Mouse (Mus musculus) brain, embryonic 14.5 days (tissue): Measurements from ENCODE around the gene Adgrg2. TPM values are rescaled to one million over a fixed set of nuclear protein-coding genes. Genes with fewer than 3 reads are reported as not detected.

Experiments
- DNase-seq: peaks from one replicate; pipeline ENCODE4 v3.0.0-alpha.2; 2011; ENCODE audit warnings: low read depth
- CTCF ChIP-seq: fragments of 200-500 bp; IDR thresholded peaks from 2 replicates; pipeline ENCODE4 v1.5.1; 2012; ENCODE audit warnings: inconsistent platforms, mild to moderate bottlenecking, moderate library complexity, borderline replicate concordance; ENCODE audit not compliant: insufficient read depth, insufficient read length; ENCODE audit errors: extremely low read depth
- POLR2A ChIP-seq: fragments of 200-500 bp; IDR thresholded peaks from 2 replicates; pipeline ENCODE4 v1.6.1; 2012; ENCODE audit warnings: mild to moderate bottlenecking, inconsistent platforms, borderline replicate concordance; ENCODE audit not compliant: poor library complexity, insufficient read depth, insufficient read length, severe bottlenecking; ENCODE audit errors: extremely low read depth
- polyA plus RNA-seq: library from polyadenylated mRNA; depleted of rRNA; stranded (reverse); fragments of >200 nt; gene quantifications from 2 replicates; pipeline ENCODE4 v1.2.3, GENCODE M21; 2012

Adgrg2 gene
- polyA plus RNA-seq, 1 experiment = 2.4 TPM

DNA sequence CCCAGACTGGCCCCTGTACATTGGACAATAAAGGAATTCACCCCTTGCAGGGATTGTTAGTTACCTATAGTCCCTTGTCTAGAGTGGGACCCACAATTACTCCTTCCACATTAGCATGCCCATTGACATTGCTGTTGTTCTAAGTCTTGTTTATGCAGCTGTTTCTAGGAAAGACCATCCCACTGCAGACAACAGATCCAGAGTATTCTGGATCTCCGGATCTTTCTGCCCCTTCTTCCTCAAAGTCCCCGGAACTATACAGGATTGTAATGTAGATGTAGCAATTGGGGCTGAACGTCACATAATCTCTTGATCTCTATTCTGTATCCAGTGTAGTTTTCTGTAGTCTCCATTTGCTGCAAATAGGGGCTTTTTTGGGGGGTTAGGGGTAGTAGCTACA is 57.9 kb downstream of the Adgrg2 start:
- TF ChIP-seq POLR2A (no peak), CTCF (no peak)
- DNase-seq = no peak

DNA sequence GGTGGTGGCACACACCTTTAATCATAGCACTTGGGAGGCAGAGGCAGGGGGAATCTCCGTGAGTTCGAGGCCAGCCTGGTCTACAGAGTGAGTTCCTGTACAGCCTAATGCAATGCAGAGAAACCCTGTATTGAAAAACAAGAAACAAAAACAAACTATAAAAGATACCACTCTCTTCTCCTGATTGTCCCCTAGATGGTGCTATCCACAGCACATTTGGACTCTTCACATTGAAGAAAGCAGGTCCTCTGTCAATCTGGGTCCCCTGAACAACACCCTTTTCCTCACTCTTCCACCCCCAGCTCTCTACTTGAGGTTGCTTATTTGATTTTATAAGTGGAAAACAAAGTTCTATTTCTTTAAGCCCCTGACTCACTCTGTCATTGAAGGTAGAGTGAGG is 58.9 kb downstream of the Adgrg2 start:
- peak; percentile 25 for DNase-seq
- TF ChIP-seq POLR2A (no peak), CTCF (0 out of 2 replicates have a peak, but pooled peaks have one; percentile 17)

DNA sequence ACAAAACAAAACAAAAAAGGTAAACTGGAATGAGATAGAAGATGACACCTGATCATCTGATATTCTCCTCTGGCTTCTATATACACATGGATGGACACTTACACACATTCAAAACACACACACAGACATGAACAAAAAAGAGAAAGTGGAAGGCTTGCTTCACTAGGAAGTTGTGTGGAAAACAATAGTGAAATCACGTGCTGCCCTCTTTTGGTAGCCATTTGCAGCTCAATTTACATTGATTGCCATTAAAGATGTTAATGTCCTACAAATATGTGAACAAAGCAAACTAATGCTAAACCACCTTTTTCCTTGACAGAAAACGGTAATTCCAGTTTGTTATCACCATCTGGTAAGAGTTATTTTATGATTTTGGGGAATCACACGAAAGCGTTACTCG is 65.2 kb downstream of the Adgrg2 start:
- DNase-seq = peak; percentile 15
- no peak for TF ChIP-seq CTCF
- TF ChIP-seq POLR2A = no peak

DNA sequence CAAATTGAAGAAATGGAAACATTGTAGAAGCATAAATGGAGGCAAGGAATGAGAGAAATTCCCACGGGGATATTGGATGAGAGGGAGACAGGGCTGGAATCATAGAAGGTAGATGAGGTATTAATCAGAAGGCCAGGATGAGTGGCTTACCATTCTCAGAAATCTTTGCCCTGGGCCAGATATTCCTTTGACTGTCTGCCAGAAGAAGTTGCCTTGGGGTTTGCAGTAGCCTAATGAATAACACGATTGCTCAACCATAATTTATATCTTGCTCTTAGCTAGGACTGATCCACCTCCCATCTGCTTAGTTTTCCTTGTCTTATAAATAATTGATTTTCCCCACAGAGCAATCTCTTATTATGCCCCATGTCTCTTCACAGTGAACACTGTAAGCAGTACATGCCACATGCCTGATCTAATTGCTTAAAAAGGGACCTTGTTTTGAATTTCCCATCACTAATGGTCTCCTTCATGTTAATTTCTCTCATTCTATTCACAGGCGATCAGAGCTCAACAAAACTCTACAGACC is 80.8 kb downstream of the Adgrg2 start:
- DNase-seq = peak; percentile 35
- TF ChIP-seq POLR2A = no peak
- TF ChIP-seq CTCF = no peak

DNA sequence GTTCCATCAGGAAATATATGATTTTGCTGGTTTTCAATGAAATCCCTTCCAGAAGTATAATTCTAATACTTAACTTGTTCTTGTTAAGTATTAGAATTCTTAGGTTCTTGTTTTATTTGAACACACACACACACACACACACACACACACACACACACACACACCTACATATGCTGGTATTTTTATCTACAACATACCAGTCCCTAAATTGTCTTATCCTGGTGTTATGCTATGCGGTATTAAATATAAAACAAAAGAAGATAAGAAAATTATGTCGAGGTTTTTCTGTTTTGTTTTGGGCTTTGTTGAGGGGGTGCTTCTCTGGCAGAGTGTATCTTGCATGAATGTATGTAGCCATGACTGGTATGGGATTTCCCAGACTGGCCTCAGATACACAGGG is 99.3 kb downstream of the Adgrg2 start:
- no peak for DNase-seq
- TF ChIP-seq CTCF (no peak), POLR2A (no peak)

DNA sequence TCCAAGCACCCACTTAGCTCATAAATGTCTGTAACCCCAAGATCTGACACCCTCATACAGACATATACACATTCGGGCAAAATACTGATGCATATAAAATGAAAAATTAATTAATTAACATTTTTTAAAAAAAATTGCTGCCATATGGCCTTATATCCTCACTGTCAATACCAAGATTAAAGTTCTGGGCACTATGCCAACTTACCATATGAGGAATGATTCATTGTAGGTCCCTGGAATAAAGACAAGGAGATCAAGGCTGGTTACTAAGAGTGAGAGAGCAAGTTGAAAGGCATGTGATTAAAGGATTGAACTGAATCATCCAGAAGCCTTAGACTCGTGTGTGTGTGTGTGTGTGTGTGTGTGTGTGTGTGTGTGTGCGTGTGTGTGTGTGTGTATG is 103.8 kb downstream of the Adgrg2 start:
- DNase-seq = peak; percentile 79
- TF ChIP-seq POLR2A = no peak
- TF ChIP-seq CTCF = no peak

DNA sequence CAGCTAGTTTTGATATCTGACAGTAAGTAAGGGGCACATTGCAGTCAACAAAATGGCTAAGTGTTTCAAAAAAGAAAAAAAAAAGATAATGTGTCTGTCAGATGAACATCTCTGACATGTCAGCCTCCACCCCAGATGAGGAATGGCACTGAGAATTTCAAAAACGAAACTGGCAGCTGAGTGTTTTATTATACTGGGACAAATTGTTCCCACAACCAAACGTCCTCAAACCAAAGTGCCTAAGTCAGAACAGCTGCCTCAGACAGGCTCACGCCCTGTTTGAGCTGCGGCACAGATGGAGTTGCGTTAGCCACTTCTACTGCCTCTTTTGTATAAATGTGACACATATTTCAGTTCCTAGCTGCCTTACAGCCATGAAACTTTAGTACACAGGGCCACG is 104.4 kb downstream of the Adgrg2 start:
- TF ChIP-seq CTCF = no peak
- TF ChIP-seq POLR2A = no peak
- peak; percentile 50 for DNase-seq

DNA sequence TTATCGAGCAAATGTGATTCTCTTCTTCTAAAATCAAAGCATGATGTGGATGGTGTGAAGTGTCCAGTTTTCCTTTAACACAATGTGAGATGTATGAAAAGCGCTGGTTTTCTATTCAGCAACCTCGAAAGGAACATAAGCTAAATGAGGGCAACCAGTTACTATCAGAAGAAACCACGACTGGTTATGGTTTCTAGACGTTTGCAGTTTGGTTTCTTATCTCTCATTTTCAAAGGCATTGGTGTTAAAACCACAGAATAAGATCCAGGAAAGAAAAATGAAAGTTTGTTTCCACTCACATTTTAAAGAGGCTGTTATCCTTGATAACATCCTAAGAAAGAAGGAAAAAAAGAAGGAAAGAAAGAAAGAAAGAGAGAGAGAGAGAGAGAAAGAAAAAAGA is 106.0 kb downstream of the Adgrg2 start:
- no peak for DNase-seq
- no peak for TF ChIP-seq POLR2A
- TF ChIP-seq CTCF = no peak

DNA sequence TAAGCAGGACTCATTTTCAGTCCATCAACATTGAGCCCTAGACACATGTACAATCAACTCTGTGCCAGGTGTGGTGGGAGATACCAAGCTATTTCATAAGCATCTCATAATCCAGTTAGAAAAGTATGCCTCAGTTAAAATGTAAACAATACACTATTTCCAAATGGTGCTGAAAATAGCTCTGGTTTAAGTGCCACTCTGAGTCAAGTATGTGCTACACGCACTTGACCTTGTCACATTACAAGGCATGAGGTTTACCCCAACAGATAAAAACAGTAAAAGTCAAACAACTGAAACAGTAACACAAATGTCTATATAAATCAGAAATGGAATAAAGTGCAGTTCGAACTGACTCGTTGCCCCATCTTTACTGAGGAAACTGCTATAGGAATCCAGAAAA is 110.6 kb downstream of the Adgrg2 start:
- DNase-seq = no peak
- TF ChIP-seq POLR2A = no peak
- TF ChIP-seq CTCF = no peak

DNA sequence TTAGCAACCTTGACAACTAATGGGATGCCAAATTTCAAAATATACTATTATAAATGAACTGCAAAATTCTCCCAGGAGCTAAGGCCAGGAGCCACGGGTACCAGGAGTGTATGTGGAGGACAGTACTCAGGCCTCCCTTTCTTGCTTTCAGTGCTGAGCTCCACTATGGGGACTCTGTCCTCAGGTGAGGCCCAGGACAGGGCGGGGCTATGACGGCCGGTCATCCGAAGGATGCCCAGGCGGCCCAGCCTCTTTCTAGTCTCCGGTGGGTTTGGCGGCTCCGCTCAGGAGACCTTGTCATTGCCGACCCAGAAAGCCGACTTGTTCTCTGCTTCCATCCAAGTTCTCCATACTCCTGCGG is 111.2 kb downstream of the Adgrg2 start:
- TF ChIP-seq POLR2A = no peak
- TF ChIP-seq CTCF = no peak
- no peak for DNase-seq

DNA sequence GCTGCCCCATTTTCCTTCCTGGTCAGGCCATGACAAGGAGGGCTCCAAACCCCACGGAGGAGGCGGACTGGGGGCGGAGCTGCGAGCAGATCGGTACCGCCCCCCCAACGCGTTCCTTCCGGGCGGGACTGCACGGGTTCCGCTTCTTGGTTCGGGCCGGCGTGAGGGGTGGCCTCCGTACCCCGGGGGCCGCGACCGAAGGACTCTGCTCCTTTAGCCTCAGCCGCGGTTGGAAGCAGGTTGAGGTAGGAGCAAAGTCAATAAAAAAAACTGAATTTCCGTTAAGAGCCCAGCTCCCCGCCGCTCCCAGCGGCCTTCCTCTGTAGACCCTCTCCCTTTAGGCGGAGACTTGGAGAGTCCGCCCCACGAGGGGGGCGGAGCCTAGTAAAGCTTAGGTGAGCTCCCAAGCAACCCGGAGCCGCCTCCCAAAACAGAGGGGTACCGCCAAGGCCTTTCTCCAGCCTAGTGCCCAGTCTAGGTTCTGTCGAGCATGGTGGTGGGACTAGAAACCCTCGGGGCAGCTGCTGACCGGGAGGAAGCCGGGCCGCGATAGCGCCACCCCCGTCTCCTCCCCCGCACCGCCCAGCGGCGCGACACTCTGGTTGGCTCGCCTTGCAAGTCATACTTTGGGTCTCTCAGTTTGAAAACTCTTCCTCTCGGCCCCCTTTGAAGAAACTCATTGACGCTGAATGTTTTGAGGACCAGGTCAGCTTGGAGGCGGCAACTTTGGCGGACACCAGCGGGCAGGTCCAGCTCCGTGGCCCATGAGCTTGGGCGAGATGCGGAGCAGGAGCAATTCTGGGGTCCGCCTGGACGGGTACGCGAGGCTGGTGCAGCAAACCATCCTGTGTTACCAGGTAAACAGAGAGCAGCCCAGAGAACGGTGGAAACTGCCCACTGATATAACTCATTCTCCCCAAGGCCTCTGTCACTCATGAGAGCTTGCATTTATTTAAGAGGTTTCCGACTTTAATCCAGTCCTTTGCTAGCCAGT is 111.9 kb downstream of the Adgrg2 start, which contains the start of gene Phka2:
Phka2 (plus strand) TSS at position 119 of the 994 bp plus-strand sequence.
- TF ChIP-seq POLR2A = peak; percentile 10; the same call in 1 of the 2 replicates
- TF ChIP-seq CTCF = no peak
- peak; percentile 93 for DNase-seq
